Mouse (Mus musculus) liver, embryonic 11.5 days (tissue): ENCODE data around the gene Nfkb1. TPM values are rescaled to one million over a fixed set of nuclear protein-coding genes. Genes with fewer than 3 reads are reported as not detected.

ENCODE experiments used
- ATAC-seq: fragments of 200-750 bp; cut with Nextera tagmentation; replicated peaks from 2 replicates; pipeline ENCODE4 v1.8.0; 2017; ENCODE audit warnings: moderate number of reproducible peaks, mild to moderate bottlenecking, moderate TSS enrichment, moderate library complexity; ENCODE audit not compliant: low FRiP score
- DNase-seq: peaks from one replicate; pipeline ENCODE4 v3.0.0-alpha.2; 2017; ENCODE audit warnings: low spot score
- H3K27ac ChIP-seq: fragments of 300-500 bp; sonication (generic); 2 replicates; pipeline ENCODE4 v1.5.1; 2014; ENCODE audit warnings: mild to moderate bottlenecking, low read depth, low read length, control low read depth
- H3K27me3 ChIP-seq: fragments of 300-500 bp; sonication (generic); replicated peaks from 2 replicates; pipeline ENCODE4 v1.6.1; 2014; ENCODE audit warnings: low read length, mixed read lengths; ENCODE audit not compliant: control insufficient read depth, insufficient read depth
- H3K36me3 ChIP-seq: fragments of 300-500 bp; sonication (generic); 2 replicates; pipeline ENCODE4 v1.6.1; 2014; ENCODE audit warnings: mild to moderate bottlenecking, low read length, moderate library complexity, mixed read lengths; ENCODE audit not compliant: control insufficient read depth, insufficient read depth
- H3K4me1 ChIP-seq: fragments of 300-500 bp; sonication (generic); replicated peaks from 2 replicates; pipeline ENCODE4 v1.6.1; 2014; ENCODE audit warnings: low read length, mixed read lengths; ENCODE audit not compliant: control insufficient read depth, insufficient read depth
- H3K4me2 ChIP-seq: fragments of 300-500 bp; sonication (generic); 2 replicates; pipeline ENCODE4 v1.6.1; 2014; ENCODE audit warnings: mild to moderate bottlenecking, control low read depth, moderate library complexity
- H3K4me3 ChIP-seq: fragments of 300-500 bp; sonication (generic); 2 replicates; pipeline ENCODE4 v1.5.1; 2014; ENCODE audit warnings: low read depth, low read length, control low read depth
- H3K9ac ChIP-seq: fragments of 300-500 bp; sonication (generic); 2 replicates; pipeline ENCODE4 v1.6.1; 2014; ENCODE audit warnings: low read depth, low read length, control low read depth
- H3K9me3 ChIP-seq: fragments of 300-500 bp; sonication (generic); 2 replicates; pipeline ENCODE4 v1.6.1; 2016; ENCODE audit warnings: low read length, inconsistent platforms, mixed read lengths; ENCODE audit not compliant: control insufficient read depth
- WGBS: fragments of 180-500 bp; shearing (Covaris S2); extraction: QIAGEN DNeasy Blood & Tissue Kit; methylation state at CpG from one replicate; pipeline ENCODE4 v1.1.7; 2014; 5-methylcytosine and 5-hydroxymethylcytosine counted together
- polyA plus RNA-seq: library from polyadenylated mRNA; unstranded; fragments of >200 nt; fragmentation: Nextera tagmentation; extraction: Ambion mirVana; gene quantifications from 2 replicates; pipeline ENCODE4 v1.2.1, GENCODE M21; 2014

The Nfkb1 gene
- polyA plus RNA-seq, 1 experiment from 2014 or later = 27.8 TPM

- WGBS = 83% methylated on average over 10 of the region's 10 CpGs
- DNase-seq = no peak
These were observed 36.0 kb upstream of the Nfkb1 start for GRCm38 (mm10) chr3:135727339-135727738.

GRCm38 (mm10) chr3:135726521-135727275, 35.4 kb upstream of the Nfkb1 start:
- ATAC-seq (peak; percentile 85), DNase-seq (no peak)
- H3K4me2 ChIP-seq = 0 out of 2 replicates have a peak overlapping the region, but pooled peaks have one; percentile 13
- no peak overlapping the region for H3K9ac ChIP-seq
- peaks cover 6% of the 10 kb centered on the region; the same call in 1 of the 2 replicates for H3K4me1 ChIP-seq
- H3K36me3 ChIP-seq = no peaks in the 10 kb centered on the region
- no peaks in the 10 kb centered on the region for H3K9me3 ChIP-seq
- H3K27ac ChIP-seq = peak overlapping the region; percentile 44; the same call in 1 of the 2 replicates
- 56% methylated on average over 7 of the region's 7 CpGs for WGBS
- H3K4me3 ChIP-seq = no peak overlapping the region
- H3K27me3 ChIP-seq = no peaks in the 10 kb centered on the region

More at GRCm38 (mm10) chr3:135727339-135727738, 36.0 kb upstream of the Nfkb1 start:
- H3K27ac ChIP-seq = no peak overlapping the region
- no peak for ATAC-seq
- no peaks in the 10 kb centered on the region for H3K36me3 ChIP-seq
- peaks cover 6% of the 10 kb centered on the region; the same call in 1 of the 2 replicates for H3K4me1 ChIP-seq
- H3K4me3 ChIP-seq = no peak overlapping the region
- no peak overlapping the region for H3K4me2 ChIP-seq
- H3K27me3 ChIP-seq = no peaks in the 10 kb centered on the region
- H3K9me3 ChIP-seq = no peaks in the 10 kb centered on the region
- H3K9ac ChIP-seq = no peak overlapping the region

- WGBS = 88% methylated on average over 15 of the region's 15 CpGs
- H3K4me3 ChIP-seq = no peak overlapping the region
- H3K9ac ChIP-seq = no peak overlapping the region
- no peaks in the 10 kb centered on the region for H3K9me3 ChIP-seq
- no peak for DNase-seq
- no peak overlapping the region for H3K27ac ChIP-seq
- no peak overlapping the region for H3K4me2 ChIP-seq
- H3K27me3 ChIP-seq = no peaks in the 10 kb centered on the region
- H3K36me3 ChIP-seq = no peaks in the 10 kb centered on the region
- ATAC-seq = no peak
- peaks cover 6% of the 10 kb centered on the region; the same call in 1 of the 2 replicates for H3K4me1 ChIP-seq
These were observed 34.7 kb upstream of the Nfkb1 start for GRCm38 (mm10) chr3:135726023-135726422.

- Histone ChIP-seq H3K4me1 (peaks cover 15% of the 10 kb centered on the region), H3K9me3 (no peaks in the 10 kb centered on the region), H3K27me3 (no peaks in the 10 kb centered on the region), H3K4me2 (no peak overlapping the region), H3K36me3 (no peaks in the 10 kb centered on the region), H3K4me3 (no peak overlapping the region), H3K9ac (no peak overlapping the region), H3K27ac (no peak overlapping the region)
- 92% methylated on average over 2 of the region's 2 CpGs for WGBS
- DNase-seq (no peak), ATAC-seq (no peak)
These were observed 30.8 kb upstream of the Nfkb1 start for GRCm38 (mm10) chr3:135722104-135722503.

- no peak overlapping the region for H3K4me3 ChIP-seq
- no peaks in the 10 kb centered on the region for H3K27me3 ChIP-seq
- H3K4me1 ChIP-seq = peaks cover 10% of the 10 kb centered on the region
- H3K9ac ChIP-seq = no peak overlapping the region
- no peak for ATAC-seq
- 89% methylated on average over 3 of the region's 3 CpGs for WGBS
- no peaks in the 10 kb centered on the region for H3K9me3 ChIP-seq
- H3K36me3 ChIP-seq = no peaks in the 10 kb centered on the region
- H3K4me2 ChIP-seq = no peak overlapping the region
- no peak for DNase-seq
- no peak overlapping the region for H3K27ac ChIP-seq
These were observed 28.6 kb upstream of the Nfkb1 start for GRCm38 (mm10) chr3:135719969-135720368.

GRCm38 (mm10) chr3:135719179-135719532, 27.8 kb upstream of the Nfkb1 start:
- Histone ChIP-seq H3K9me3 (no peaks in the 10 kb centered on the region), H3K4me3 (no peak overlapping the region; the same call in 1 of the 2 replicates), H3K4me1 (peaks cover 10% of the 10 kb centered on the region), H3K9ac (peak overlapping the region; percentile 27), H3K27ac (peak overlapping the region; percentile 78), H3K4me2 (peak overlapping the region; percentile 55), H3K27me3 (no peaks in the 10 kb centered on the region), H3K36me3 (no peaks in the 10 kb centered on the region)
- 36% methylated on average over 6 of the region's 6 CpGs for WGBS
- ATAC-seq = peak; percentile 94
- no peak for DNase-seq

GRCm38 (mm10) chr3:135718323-135719178, 27.2 kb upstream of the Nfkb1 start:
- peak overlapping the region; percentile 78 for H3K27ac ChIP-seq
- peaks cover 10% of the 10 kb centered on the region for H3K4me1 ChIP-seq
- no peaks in the 10 kb centered on the region for H3K27me3 ChIP-seq
- no peaks in the 10 kb centered on the region for H3K9me3 ChIP-seq
- ATAC-seq (peak; percentile 76), DNase-seq (no peak)
- H3K4me3 ChIP-seq = no peak overlapping the region; the same call in 1 of the 2 replicates
- peak overlapping the region; percentile 27 for H3K9ac ChIP-seq
- no peaks in the 10 kb centered on the region for H3K36me3 ChIP-seq
- WGBS = 44% methylated on average over 6 of the region's 6 CpGs
- peak overlapping the region; percentile 55 for H3K4me2 ChIP-seq

GRCm38 (mm10) chr3:135713016-135713950, 21.9 kb upstream of the Nfkb1 start:
- H3K27ac ChIP-seq = no peak overlapping the region
- H3K4me3 ChIP-seq = no peak overlapping the region
- H3K4me1 ChIP-seq = peaks cover 6% of the 10 kb centered on the region
- H3K27me3 ChIP-seq = no peaks in the 10 kb centered on the region
- H3K36me3 ChIP-seq = no peaks in the 10 kb centered on the region
- no peak overlapping the region for H3K9ac ChIP-seq
- DNase-seq (no peak), ATAC-seq (no peak)
- 40% methylated on average over 4 of the region's 4 CpGs for WGBS
- H3K9me3 ChIP-seq = no peaks in the 10 kb centered on the region
- H3K4me2 ChIP-seq = no peak overlapping the region
